Mouse (Mus musculus) heart, postnatal 0 days (tissue): ENCODE measurements around the gene Arpc1a.

Experiments
- CTCF ChIP-seq: IDR thresholded peaks from 2 replicates; pipeline ENCODE4 v1.5.1; 2016; ENCODE audit warnings: antibody characterized with exemption, control low read depth, low read depth
- EP300 ChIP-seq: IDR thresholded peaks from 2 replicates; pipeline ENCODE4 v1.6.1; 2016; ENCODE audit warnings: antibody characterized with exemption, low read depth

GRCm38 (mm10) chr5:145088186-145088585, 4.6 kb downstream of the Arpc1a start:
- TF ChIP-seq EP300, result no peak
- TF ChIP-seq CTCF, result no peak
